Mouse (Mus musculus): ENCODE results near the gene Slc22a17. TPM values are rescaled to one million over a fixed set of nuclear protein-coding genes. Genes with fewer than 3 reads are reported as not detected.

Slc22a17 gene
- total RNA-seq, 2 experiments from 2014 or later = 618 to 651 TPM

DNA sequence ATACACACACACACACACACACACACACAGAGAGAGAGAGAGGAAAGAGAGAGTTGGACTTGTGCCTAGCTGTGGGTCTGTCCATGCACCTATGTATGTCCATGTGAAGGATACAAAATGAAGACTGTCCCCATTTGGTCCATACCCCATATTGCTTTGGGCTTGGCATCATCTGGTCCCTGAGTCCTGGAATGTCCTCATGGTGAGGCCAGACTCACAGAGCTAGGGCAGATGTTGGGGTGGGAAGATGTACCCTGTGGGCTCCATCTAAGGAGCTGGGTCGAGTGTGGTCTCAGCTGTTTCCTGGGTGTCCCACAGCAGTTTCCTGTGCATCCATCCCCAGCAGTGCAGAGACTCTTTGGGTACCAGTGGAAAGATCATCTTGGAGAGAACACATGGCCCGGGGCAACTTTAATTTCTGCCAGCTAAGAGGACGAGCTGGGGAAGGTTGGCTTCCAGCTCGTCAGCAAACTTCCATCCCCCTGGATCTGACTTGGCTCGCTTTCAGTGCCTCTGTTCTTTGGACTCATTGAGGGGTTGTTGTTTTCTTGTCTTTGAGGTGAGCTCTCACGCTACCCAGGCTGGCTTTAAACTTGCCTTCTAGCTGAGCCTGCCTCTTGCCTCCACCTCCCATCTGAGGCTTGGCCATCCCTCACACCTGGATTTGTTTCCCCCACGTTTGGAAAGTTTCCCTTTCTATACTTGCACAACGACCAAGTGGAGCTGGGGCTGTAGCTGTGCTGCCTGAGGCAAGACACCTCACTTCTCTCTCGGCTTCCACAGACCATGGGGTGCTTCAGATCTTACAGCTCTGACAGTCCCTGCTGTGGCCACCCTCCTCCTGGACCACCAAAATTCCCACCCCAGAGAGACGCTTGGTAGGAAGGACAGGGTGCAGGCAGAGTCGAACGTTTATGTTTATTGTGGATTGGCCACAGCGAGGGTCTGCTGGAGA lies 28.4 kb upstream of the Slc22a17 start:
- no peak for DNase-seq (ENCODE audit: low spot score in 2 of 2)
- intact Hi-C loops (cut with DNase I) = no loop called here

DNA sequence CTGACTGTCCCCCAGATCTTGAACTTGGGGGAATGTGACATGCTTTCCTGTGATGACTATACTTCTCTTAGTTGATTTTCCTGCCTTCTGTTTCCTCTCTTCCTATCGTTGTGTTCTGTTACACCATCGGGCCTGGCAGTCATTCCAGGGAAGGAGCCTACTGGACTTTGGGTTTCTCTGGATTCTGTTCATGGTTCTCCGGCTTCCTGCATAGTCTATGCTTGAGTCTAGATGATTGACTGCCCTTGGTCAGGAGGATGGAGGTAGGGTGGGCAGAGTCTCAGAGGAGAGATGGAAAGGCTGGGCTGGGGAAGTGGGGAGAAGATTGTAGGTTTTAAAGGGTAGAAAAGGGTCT lies 27.2 kb upstream of the Slc22a17 start:
- DNase-seq (ENCODE audit: low spot score in 2 of 2) = no peak
- intact Hi-C loops (cut with DNase I) = no loop called here

DNA sequence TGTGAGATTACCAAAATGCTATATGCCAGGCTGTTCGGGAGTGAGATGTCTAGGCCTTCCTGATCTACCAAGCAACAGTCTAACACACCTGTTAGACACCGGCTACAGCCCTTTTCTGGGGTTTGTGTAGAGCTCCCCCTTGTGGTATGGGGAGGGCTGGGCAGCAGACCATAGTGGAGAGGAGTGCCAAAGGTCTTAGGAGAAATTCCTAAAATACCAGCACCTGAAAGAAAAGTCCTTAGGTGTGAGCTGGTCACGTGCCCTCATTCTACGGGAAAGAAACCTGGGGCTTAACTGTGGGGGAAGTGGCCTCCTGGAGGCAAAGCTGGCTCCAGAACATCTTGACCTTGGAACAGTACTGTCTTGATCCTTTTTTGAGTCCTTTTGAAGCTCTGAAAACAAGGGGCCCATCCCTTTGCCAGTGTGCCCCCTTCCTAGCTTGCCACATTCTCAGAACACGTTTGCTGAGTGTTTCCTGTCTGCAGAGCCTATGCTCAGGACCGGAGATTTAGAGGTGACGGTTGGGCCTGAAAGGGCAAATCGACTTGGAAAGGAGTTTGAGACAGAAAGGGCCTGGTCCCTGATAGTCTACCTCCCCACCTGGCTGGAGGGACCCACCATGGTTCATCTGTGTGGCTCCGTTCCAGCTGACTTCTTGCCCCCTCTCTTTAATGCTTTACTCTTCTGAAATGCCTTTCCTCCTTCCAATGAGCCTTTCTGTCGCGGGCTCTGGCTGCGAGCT lies 26.7 kb upstream of the Slc22a17 start:
- DNase-seq (ENCODE audit: low spot score in 2 of 2) = peak; percentile 32 to 54
- intact Hi-C loops (cut with DNase I) = loop anchor here (2.0 kb wide), 1 partner anchor 39 kb away; no protein-coding TSS in a partner anchor

DNA sequence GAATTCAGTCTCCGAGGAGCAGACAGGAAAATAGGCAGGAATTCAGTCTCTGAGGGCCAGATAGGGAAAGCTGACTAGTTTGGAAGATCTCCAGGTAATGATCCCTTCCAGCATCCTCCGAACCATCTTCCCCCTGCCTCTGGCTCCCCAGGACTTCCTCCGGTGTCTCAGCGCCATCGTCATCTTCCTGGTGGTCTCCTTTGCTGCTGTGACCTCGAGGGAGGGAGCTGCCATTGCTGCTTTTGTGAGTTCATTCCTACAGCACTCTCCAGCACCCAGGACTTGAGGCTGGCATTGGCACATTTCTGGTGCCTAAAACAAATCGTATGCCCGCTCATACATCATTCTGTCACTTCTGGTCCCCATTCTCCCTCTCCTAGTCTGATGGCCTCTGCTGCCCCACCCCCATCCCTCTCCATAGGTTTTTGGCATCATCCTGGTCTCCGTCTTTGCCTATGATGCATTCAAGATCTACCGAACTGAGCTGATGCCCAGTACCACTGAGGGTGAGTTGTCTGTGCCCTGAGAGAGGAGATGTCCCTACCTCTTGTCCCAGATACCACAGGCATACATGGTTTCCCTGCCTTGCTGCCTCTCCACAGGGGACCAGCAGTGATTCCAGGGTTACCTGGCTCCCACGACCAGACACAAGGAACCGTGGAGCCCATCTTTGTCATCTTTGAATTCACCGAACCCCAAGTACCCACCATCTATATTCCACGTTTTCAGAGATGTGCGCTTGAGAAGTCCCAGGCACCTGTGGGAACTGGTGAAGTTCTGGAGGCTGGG lies 25.7 kb upstream of the Slc22a17 start:
- intact Hi-C loops (cut with DNase I) = loop anchor here (2.0 kb wide), 1 partner anchor 38 kb away; no protein-coding TSS in a partner anchor
- no peak for DNase-seq (ENCODE audit: low spot score in 2 of 2)

DNA sequence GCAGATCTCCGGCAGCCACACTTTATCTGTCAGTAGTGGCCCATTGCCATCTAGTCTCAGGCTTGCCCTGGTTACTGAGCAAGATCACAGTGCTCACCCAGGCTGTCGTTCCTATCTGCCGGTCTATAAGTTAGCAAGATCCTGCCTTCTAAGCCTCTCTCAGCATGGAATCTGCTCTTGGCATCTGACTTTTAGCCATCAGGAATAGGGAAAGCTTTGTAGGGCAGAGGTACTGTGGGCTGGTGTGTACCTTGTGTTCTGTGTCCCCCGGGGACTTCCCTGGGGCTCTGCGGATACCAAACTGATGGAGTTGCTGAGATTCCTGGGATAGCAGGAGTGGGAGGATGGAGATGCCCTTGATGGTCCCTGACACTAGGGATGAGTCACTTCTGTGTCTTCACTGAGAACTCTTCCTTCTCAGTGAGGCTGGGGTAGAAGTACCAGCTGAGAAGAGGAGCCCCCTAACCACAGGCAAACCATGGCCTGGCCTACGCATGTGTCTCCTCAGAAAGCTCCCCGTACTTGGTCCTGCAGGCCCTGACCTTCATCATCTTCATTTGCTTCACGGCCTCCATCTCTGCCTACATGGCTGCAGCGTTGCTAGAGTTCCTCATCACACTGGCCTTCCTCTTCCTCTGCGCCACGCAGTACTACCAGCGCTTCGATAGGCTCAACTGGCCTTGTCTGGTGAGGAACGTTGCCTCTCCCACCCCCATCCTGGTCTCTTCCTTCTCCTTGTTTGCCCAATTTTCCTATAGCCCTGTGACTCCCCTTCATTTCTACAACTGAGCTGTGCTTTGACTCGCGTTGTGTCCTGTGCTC lies 24.6 kb upstream of the Slc22a17 start:
- intact Hi-C loops (cut with DNase I) = loop anchor here (2.0 kb wide), 1 partner anchor 37 kb away; no protein-coding TSS in a partner anchor
- DNase-seq (ENCODE audit: low spot score in 2 of 2) = no peak

DNA sequence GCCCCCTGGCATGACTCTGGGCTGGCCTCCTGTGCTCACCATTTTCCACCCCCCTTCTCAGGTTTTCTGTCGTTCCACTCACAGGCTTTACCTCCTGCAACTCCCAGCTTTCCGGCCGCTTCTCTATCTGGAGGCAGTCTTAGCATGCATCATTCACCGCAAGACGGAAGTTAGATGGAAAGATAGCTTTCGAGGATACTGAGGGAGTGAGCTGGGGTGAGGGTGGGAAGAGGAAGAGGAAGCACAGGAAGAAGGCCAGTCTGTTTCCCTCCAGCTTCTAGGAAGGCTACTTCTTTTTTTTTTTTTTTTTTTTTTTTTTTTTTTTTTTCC lies 23.9 kb upstream of the Slc22a17 start:
- intact Hi-C loops (cut with DNase I) = no loop called here
- DNase-seq (ENCODE audit: low spot score in 2 of 2) = no peak

DNA sequence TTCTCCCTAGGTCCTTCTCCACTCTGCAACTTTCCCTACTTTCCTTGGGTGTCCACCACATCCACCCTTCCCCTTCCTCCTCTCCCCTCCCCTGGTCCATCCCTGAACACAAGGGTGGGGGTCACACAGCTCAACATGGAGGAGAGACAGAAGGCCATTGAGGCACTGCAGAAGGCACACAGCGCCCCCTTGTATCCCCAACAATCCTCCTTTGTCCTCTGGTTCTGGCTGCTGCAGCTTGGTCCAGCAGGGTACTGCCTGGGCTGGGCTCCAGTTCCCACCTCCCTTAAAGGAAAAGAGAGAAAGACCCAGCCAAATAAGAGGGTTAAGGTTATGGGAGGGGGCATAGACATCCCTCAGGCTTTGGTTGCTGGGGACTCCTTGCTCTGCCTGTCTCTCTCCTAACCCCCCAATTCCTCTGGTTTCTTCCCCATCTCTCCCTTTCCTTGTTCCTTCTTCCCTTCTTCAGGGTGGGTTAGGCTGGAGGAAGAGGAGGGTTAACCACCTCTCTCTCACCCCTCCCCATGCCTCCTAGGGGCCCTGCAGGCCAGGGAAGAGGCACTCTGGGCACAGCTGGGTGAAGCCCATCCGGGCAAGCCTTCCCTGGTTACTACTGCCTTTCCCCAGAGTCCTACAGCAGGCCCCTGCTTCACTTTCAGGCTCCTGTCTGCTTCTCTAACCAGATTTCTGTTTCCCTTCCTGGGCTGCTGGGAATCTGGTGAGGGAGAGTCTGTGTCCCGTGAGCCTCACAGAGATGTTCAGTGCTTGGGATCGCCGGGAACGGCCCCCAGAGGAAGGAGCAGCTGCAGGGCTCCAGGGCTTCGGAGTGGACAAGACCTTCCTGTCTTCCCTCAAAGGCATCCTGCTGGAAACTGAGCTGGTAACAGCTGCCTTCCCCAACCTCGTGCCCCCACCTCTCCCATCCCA lies 23.2 kb upstream of the Slc22a17 start, which contains the start of gene Cmtm5:
TSS of gene Cmtm5 (plus strand) at position 358 of the 927 bp plus-strand sequence.
- peak; percentile 41 to 53 for DNase-seq (ENCODE audit: low spot score in 2 of 2)
- intact Hi-C loops (cut with DNase I) = no loop called here

DNA sequence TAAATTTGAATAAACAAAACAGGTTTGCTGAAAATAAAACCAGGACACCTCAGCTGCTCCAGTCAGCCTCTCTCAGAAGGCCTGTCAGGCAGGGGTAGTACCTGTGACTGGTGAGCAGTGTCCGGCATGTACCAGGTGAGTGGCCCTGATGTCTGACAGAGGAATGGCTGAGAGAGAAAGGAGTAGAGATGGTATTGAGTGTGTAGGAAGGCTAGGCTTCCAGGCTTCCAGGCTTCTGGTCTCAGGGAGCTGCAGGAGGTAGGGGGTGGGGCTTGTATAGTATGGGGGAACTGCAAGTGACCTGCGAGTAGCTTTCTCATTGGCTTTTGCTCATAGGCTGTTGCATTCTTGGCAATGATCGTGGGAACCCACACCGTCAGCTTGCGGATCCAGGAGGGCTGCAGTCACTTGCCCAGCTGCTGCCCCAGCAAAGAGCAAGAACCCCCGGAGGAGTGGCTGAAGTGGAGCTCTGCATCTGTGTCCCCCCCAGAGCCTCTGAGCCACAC lies 19.8 kb upstream of the Slc22a17 start, which contains the start of gene Il25:
TSS of gene Il25 (plus strand) at position 51 of the 506 bp plus-strand sequence.
- intact Hi-C loops (cut with DNase I) = no loop called here
- no peak for DNase-seq (ENCODE audit: low spot score in 2 of 2)

DNA sequence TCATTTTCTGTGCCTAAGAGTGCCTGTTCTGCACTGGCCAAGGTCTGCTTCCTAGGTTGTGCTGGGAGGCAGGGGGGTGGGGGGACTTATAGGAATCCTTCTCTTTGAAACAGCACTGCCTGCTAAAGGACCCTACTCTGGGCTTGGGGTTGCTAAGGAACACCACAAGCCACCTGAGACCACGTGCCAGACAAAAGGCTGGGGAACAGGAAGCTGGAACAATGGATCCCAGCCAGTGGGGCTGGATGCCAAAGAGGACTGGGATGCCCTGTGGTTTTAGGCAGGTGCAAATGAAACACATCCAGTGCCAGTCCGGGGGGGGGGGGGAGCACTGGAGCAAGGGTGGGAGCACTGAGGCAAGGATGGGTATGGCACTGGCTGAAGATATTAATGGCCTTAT lies 17.5 kb upstream of the Slc22a17 start:
- intact Hi-C loops (cut with DNase I) = no loop called here
- no peak for DNase-seq (ENCODE audit: low spot score in 2 of 2)

DNA sequence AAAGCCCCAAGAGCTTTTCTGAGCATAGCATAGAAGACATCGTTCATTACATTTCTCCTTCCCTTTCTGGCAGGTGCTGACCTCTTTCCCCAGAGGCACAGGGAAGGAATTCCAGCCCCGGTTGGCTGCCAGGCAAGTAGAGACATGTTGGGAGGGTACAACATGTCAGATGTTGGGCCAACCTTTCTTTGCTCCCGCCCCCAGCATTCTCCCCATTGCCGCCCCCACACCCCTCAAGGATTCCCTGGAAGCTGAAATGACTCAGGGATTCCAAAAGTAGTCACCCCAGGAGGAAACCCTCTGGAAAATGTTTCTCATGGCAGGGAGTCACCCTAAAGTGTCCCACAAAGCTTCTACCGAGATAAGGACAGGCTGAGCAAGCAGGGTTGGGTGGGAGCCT lies 16.9 kb upstream of the Slc22a17 start:
- intact Hi-C loops (cut with DNase I) = no loop called here
- DNase-seq (ENCODE audit: low spot score in 2 of 2) = no peak

DNA sequence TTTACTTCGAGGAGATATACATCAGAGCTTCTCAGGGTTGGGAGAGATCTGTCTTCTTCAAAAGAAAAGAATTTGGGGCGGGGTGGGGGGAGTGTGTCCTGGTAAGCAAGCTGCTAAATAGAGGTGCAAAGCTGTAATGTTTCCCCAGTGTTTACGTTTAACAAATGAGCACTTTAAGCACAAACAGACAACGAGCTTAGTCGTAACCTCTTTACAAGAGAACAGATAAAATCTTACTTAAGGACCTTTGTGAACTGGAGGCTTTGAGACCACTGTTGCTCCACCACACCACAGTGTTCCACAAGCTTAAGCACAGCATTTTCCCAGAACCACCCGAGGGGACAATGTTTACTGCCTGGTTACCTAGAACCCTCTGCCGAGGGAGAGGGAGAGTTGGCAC lies 14.4 kb upstream of the Slc22a17 start:
- intact Hi-C loops (cut with DNase I) = no loop called here
- no peak for DNase-seq (ENCODE audit: low spot score in 2 of 2)

DNA sequence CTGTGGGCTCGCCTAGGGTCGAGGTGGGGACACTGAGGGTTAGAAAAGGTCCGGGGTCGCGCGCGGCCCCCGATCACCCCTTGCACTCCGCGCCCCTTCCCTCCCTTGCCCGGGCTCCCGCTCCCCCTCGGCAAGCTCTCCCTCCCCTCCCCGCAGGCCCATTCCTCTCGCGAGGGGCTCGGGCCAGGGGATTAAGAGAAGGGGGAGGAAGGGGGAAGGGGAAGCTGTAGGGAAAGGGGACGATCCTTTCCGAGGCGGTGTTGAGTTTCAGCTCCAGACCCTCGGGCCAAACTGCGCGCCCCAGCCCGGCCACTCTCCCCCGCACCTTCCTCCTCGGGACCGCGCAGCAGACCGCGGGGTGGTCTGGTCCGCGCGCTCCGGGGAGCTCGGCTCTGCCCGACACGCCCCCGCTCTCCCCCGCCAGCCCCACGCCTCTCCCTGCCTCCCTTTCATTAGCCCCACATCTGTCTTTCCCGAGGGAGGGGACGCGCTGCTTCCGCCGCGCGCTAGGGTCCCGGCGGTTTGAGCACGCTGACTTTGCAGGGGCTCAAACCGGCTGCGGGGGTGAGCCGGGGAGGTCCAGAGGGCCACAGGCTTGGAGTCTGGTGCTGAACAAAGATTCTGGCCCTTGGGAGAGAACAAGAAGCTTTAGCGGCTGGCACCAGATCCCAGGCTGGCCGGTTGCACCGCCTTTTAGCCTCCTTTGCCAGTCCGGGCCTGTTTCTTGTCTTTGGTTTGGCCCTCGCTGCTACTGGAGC lies 13.6 kb upstream of the Slc22a17 start:
- no peak for DNase-seq (ENCODE audit: low spot score in 2 of 2)
- intact Hi-C loops (cut with DNase I) = no loop called here

DNA sequence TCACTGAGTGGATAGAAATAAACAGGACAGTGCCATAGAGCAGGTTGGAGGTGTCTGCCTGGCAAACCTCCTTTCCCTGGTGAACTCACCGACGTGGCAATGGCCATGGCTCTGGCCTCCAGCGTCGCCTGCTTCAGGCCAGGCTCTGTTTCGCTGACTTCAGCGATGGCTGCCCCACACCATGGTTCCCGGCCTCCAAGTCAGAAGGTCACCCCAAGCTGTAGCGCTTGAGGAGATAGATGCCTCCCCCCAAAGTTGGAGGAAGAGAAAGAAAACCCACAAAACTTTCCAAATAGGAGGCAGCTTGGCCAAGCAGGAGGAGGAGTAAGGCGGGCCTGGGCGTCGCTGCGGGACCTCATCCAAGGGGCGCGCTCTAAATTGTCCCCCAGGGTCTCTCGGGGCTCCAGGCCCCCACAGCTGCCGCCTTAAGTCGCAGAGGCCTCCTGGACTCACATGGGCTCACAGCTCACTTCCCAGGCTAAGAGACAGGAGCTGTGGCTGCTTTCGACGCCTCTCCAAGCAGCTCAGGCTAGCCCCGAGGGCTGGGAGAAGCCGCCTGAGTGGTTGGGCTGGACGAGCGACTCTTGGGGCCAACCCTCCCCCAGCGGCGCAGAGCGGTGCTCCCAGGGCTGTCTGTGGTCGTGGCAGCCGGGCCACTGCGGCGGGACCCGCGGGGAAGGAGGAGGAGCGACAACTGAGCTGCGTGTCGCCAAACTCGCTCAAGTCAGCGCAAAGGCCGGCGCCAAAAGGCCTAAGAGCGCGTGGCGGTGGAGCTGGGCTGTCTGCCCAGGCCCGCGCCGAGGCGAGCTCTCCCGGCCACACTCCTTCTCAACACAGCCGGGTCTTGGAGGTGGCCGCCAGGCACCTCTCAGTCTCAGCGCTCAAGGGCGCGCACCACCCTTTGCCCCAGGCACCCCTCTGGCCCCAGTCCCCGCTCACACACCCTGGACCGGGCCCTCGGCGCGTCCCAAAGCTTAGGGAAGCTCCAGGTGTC lies 12.7 kb upstream of the Slc22a17 start, which contains the start of gene Efs:
TSS of gene Efs (minus strand) at position 778 of the 994 bp plus-strand sequence.
- intact Hi-C loops (cut with DNase I) = no loop called here
- peak; percentile 40 to 44 for DNase-seq (ENCODE audit: low spot score in 2 of 2)

DNA sequence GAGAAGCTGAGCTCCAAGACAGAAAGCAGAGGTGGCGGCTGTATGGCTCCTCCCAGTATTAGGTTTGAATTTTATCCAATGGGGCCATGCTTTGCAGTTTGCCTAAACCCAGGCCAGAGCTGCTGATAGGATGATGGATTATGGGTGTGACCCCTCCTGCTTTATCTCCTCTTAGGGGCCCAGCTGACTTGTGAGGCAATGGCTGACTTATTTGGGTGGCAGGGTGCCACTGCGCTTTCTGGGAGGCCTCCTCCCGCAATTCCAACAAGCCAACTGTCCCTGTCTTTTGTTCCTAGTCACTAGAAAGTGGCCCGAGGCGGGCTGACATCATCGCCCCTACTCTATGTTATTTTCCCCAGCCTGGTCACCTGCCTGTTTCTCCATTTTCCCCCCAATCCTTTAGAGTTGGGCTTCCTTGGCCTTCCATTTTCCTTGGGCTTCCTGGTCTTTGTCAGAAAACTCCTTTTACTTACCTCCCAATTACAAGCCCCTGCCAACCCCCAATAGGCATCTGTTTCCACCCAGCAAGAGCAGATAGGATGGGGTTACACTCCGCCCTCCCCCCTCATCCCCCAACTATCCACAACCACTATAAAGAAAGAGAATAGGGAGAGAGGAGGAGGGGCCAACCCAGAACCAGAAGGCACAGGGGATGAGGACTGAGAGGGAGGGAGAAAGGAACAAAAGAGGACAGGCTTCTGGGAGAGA lies 11.9 kb upstream of the Slc22a17 start:
- DNase-seq (ENCODE audit: low spot score in 2 of 2) = no peak
- intact Hi-C loops (cut with DNase I) = no loop called here

DNA sequence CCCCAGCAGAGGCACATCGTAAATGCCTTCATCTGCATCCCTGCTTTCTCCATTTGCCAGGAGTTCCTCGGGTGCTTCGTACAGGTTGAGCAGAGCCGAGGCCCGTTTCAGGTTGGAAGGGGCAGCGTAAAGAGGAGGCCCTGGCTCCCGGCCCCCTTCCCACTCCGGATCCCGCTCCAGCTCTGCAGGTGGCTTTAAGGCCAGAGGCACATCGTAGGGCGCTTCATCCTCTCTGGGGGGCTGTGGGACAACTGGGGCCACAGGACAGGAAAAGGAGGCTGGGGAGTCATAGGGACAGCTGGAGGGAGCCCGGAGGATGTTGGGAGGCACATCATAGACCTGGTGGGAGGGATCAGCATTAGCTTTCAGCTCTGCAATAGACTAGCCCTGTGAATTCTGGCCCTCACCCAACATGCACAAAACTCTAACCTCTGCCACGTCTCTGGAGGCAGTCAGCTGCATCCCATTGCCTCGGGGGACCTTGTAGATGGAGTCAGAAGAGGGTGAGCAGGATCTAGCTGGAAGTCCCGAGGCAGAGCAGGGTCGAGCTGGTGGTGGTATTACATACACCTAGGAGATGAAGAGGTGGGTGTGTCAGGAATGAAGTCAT lies 7.2 kb upstream of the Slc22a17 start:
- intact Hi-C loops (cut with DNase I) = no loop called here
- DNase-seq (ENCODE audit: low spot score in 2 of 2) = no peak
